Mouse (Mus musculus) liver, embryonic 14.5 days (tissue): ENCODE data around the gene Ppfibp2.

Experiments used
- CTCF ChIP-seq: IDR thresholded peaks from 2 replicates; pipeline ENCODE4 v1.5.1; 2016; ENCODE audit warnings: antibody characterized with exemption, low read depth, control low read depth
- EP300 ChIP-seq: IDR thresholded peaks from 2 replicates; pipeline ENCODE4 v1.6.1; 2016; ENCODE audit warnings: antibody characterized with exemption, low read depth

DNA sequence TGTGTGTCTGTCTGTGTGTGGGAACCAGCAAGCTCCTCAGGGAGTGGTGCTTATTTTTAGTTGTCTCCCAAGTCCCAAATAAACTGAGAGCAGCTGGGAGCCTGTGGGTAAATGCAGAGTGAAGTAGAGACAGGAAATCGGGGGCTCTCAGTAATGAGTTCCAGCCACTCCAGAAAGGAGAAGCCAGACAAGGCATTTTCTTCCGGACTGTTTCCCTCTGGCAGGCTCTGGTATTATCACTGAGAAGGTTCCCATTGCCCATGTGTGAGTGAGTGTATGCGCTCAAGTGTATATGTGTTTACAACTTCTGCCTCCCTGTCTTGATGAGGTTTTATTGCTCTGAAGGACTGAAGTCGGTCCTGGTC lies 70.2 kb downstream of the Ppfibp2 start:
- no peak for TF ChIP-seq CTCF
- no peak for TF ChIP-seq EP300
